Mouse (Mus musculus) embryonic fibroblast, embryonic 13.5 days (primary cell): Measurements from ENCODE around the gene Gnb3.

Experiments used
- CTCF ChIP-seq: IDR thresholded peaks from 2 replicates; pipeline ENCODE4 v1.5.1; 2011; ENCODE audit warnings: mild to moderate bottlenecking, control low read depth, low read length, moderate library complexity, borderline replicate concordance; ENCODE audit not compliant: insufficient read depth
- POLR2A ChIP-seq: IDR thresholded peaks from 2 replicates; pipeline ENCODE4 v1.6.1; 2011; ENCODE audit warnings: low read depth, mild to moderate bottlenecking, control low read depth, low read length, moderate library complexity

DNA sequence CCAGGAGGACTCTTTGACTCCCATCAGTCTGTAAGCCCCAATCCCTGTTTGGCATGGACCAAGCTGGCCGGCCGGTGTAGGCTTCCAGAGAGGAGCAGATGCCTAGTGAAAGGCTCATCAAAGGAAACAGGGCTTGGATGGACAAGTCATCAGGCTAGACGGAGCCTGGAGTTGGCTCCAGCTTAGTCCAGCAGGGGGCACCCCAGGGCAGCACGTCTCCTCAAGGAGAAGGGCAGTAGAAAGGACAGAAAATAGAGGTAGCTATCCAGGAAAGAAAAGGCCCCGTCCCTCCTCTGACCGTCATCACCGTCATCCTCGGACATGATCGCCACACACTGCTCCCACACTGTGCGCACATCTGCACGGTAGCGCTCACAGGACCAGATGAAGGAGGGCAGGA is 19.6 kb upstream of the Gnb3 start:
- TF ChIP-seq CTCF (peak; percentile 78), POLR2A (no peak)
